Mouse (Mus musculus) right cerebral cortex, postnatal 36 days (tissue): ENCODE data around the gene Nr6a1.

Experiments used
- DNase-seq, 2 experiments: peaks; one replicate each; pipeline ENCODE4 v3.0.0; 2022; ENCODE audit warnings: low spot score in 2 of 2, mixed read lengths in 1 of 2

Gene Nr6a1

DNA sequence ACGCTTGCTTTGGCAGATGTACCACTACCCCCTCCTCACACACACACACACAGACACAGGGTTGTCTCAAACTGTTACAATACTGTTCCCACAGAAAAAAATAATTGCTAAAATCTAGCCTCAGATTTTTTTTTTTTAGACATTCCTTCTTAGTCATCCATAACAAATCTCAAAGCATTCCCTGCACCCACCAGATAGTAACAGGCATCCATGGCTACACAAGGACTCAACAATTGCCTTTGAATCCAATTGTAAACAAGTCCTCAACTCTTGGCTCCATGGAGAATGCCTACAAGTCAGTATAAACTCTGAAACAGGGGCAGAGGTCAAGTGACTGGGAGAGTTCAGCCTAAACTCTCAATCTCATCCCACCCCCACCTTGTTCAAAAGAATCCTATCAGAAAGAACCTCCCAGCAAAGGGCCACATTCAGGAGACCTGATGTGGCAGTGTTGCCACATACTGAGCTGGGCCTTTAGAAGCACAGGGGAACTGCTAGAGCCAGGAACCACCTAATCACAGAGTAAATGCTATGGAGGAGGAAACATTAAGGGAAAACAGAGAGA lies 52.9 kb downstream of the Nr6a1 start:
- no peak for DNase-seq

DNA sequence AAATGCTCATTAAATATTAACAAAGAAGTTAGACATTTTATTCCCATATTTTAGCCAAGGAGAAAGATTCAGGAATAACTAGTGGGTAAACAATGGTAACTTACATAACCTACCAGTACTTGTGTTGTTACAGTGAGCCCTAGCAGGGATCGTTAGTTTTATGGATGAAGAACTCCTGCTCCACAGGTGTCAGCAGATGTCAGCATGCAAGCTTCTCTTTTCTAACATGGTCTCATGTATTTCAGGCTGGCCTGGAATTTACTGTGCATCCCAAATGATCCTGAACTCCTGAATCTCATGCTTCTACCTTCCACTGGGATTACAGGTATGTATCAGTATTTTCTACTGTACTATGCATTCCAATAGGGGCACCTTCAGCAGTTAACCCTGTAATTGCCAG lies 54.8 kb downstream of the Nr6a1 start:
- DNase-seq: no peak

DNA sequence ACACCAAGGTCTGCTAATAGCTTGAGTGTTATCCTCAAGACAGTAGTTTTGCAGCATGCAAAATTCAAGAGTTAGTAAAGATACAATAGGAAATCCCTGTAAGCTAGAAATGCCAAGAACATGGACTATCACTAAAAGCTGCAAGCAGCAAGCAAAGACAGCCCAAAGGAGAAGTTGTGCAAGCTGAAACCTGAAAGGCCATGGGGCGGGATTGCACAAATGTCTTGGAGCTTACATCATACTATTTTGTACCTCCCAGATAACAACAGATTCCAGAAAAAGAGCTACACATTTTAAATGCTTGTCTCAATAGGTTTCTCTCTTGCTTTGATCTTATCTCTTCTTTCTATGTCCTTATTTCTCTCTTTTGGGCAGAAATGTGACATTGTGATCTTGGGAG lies 60.8 kb downstream of the Nr6a1 start:
- DNase-seq: no peak

DNA sequence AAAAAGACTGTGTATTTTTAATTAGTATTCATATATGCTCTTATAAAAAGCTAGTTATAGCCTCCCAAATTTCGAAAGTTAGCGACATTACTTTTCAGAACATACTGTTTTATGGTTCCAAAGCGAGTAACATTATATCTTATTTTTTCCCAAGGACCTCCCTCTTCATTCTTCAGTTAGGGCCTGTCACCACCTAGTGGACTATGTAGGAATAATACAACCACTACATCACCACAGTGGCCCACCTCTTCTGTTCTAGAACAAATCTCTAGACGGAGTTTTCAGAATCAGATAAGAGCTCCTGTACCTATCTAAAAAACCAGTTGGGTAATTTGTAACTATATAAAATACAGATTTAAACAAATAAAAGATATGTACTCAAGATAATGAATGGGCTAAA lies 63.5 kb downstream of the Nr6a1 start:
- no peak for DNase-seq

- DNase-seq: no peak
Measured at GRCm38 (mm10) chr2:38851797-38852196, 75.7 kb downstream of the Nr6a1 start.

DNA sequence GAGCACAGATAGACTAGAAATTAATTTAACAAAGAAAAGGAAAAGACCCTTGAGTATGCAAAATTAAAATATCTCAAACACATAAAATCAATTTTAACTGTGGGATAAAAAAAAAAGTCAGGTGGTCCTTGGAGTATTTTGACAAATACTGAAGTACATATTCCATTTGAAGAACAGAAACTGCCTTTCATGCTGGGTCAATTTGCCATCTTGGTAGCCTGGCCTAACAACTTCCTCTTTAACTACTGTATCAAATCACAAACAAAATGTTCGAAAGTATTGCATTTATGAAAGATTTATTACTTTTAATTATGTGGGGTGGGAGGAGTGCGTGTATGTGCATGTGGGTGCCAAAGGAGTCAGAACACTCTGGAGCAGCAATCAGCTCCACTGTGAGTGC lies 81.2 kb downstream of the Nr6a1 start:
- no peak for DNase-seq

GRCm38 (mm10) chr2:38835489-38835888 lies 92.0 kb downstream of the Nr6a1 start:
- DNase-seq: no peak

- DNase-seq: no peak
Measured at GRCm38 (mm10) chr2:38831976-38832375, 95.5 kb downstream of the Nr6a1 start.

DNA sequence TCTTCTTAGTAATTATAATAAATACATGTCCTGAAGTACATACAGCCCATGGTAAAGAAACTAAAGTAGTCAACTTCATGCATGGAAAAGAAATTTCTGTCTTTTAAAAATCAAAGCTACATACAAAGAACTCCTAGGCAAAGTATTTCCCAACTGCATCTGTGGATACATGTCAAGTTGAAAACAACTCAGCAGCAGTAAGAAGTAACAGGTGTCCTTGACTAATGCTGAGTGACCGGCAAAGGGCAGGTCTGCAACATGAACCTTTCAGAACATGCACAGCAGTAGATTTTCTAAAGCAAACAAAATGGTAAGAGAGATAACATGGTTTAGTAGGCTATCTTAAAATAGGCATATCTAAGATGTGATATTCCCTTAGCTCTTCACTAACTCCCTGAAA lies 98.0 kb downstream of the Nr6a1 start:
- DNase-seq: no peak

- DNase-seq: no peak
Measured at GRCm38 (mm10) chr2:38827801-38828306, 99.6 kb downstream of the Nr6a1 start.

GRCm38 (mm10) chr2:38826189-38826588 lies 101.3 kb downstream of the Nr6a1 start:
- no peak for DNase-seq

DNA sequence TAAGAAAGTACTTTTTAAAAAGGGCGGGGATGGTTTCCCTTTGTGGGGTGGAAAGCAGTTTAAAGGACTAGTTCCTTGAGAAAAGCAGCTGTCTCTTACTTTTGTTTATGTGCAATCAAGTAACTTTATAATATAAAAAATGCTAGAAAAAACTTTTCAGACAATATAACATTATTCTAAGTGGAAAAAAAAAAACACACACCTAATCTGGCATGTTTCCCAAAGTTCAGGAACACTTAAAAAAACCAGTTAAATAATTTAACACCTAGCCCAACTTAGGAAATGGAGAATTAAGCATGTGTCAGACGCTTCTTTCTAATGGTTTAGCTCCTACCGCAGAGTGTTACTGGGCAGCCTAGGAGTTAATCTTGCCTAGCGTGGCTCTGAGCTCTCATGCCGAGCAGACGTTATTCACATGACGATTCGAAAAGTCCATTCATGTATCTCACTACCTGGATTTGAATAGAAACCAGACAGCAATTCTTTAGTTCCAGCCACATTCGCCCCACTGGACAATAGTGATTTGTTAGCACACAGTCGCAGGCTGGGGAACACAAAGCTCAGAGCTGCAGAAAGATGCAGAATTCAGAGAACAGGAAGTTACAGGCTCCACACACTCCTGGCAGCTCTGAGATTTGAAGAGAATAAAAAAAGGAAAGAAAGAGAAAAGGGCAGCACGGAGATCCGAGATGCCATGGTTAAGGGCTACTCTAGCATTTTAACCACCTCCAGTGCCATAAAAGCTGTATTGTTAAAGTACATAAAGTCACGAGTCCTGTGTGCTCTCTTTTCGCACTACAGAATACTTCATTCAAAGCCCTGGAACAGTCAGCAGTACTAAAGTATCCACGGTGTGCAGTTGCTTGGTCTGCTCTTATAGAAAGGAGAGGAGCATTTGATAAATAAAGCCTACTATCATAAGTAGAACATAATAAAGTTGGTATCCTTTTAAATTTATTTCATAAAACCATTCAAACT lies 102.4 kb downstream of the Nr6a1 start:
- peak; percentile 2 to 4 for DNase-seq

GRCm38 (mm10) chr2:38823912-38824583 lies 103.4 kb downstream of the Nr6a1 start:
- DNase-seq: peak; percentile 3

DNA sequence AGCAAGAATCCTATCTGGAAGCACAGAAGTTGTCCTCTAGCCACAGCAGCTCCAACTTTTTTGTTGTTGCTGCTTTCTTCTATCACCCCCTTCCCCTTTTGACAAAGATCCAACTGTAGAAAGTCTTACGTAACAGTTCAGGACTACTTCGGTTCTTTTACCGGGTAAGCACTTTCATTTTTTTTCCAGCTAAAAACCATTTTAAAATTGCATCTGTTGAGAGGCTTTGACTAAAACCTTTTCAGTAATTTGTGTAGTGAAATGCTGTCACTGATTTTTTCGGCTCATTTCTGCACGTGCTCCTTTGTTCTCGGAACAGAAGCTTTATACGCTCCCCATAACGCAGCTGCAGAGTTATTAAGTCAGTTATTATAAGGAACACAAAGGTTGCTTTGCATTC lies 104.1 kb downstream of the Nr6a1 start:
- DNase-seq: no peak

- peak in 1 of 2 experiments; percentile 14 for DNase-seq
Measured at GRCm38 (mm10) chr2:38822995-38823394, 104.5 kb downstream of the Nr6a1 start.

GRCm38 (mm10) chr2:38817487-38817886 lies 110.0 kb downstream of the Nr6a1 start:
- DNase-seq: no peak

GRCm38 (mm10) chr2:38797087-38797624 lies 130.3 kb downstream of the Nr6a1 start:
- DNase-seq: peak; percentile 14 to 47

- no peak for DNase-seq
Measured at GRCm38 (mm10) chr2:38787338-38787737, 140.2 kb downstream of the Nr6a1 start.

DNA sequence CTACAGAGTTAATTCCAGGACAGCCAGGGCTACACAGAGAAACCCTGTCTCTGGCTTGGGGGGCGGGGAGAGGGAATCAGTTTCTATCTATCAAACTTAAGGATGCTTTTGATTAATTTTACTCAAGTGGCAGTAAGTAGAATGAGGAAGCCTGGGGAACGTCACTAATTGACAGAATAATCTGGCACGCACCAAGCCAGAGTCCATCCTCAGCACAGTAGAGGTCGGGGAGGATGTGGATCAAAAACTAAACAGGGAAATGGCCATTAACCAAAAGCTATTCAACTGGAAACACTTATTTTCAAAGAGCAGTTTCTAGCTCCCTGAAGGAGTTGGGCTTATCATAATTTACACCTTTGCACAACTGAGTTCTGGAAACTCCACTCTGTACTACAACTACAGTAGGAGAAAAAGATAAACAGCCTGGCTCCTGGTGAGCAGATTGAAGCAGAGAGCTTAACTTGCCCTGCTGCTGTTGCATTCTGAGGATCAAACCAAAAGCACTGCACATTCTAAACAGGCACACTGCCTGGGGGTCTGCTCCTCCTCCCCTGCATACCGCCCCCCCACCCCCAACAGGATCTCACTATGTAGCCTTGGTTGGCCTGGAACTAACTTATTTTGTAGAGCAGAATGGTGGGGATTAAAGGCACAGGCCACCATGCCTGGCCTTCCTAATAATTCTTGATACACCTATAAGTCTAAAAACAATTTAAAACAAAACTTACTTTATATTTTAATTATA lies 141.1 kb downstream of the Nr6a1 start:
- no peak for DNase-seq

DNA sequence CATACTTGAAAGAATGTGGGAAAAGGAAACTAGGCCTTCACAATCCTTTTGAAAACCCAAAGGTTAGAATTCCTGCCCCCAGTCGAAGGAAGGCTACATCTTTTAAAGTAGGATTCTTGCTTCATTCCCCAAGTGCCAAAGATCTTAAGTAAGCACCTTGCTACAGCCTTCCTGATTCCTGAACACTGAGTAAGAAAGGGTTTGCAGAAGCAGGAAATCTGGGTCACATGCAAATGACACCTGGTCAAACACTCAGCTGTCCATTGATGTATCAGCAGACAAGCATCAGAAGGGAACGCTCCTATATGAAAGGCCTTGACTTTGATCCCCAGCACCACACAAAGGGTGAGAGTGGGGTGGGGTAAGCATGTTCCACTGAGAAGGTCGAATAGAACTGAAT lies 142.4 kb downstream of the Nr6a1 start:
- DNase-seq: no peak

- DNase-seq: no peak
Measured at GRCm38 (mm10) chr2:38784396-38784795, 143.1 kb downstream of the Nr6a1 start.
